Mouse (Mus musculus) ES-E14 (cell line): Measurements from ENCODE around the gene Nav2.

Experiments used
- CHD2 ChIP-seq: IDR thresholded peaks from 2 replicates; pipeline ENCODE4 v1.6.1; 2014; ENCODE audit warnings: mild to moderate bottlenecking, low read depth, low read length, inconsistent platforms
- HCFC1 ChIP-seq: IDR thresholded peaks from 2 replicates; pipeline ENCODE4 v1.6.1; 2012; ENCODE audit warnings: low read length, inconsistent platforms, borderline replicate concordance; ENCODE audit not compliant: insufficient read depth
- MAFK ChIP-seq: IDR thresholded peaks from 2 replicates; pipeline ENCODE4 v1.6.1; 2014; ENCODE audit warnings: mild to moderate bottlenecking, low read depth, low read length, inconsistent platforms; ENCODE audit not compliant: insufficient read depth
- ZC3H11A ChIP-seq: IDR thresholded peaks from 2 replicates; pipeline ENCODE4 v1.6.1; 2012; ENCODE audit warnings: low read depth, mild to moderate bottlenecking, inconsistent platforms, low read length, borderline replicate concordance

DNA sequence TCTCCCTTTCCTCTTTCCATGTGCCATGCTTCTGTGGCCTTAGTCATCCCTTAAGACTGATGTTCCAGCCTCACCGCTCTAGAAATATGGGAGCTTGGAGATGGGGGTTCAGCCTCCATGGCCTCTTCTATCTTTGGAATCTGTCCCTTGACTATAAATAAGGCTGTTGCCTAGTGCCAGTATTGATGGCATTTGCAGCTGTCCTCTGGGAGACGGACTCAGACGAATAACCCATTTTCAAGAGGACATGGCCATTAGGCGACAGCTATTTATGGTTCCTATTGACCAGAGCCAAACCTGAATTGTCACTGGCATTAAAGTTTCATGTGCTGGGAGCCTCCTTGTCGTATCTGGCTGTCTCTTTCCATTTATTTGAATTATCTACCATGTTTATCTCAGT lies 425.6 kb downstream of the Nav2 start:
- no peak for TF ChIP-seq MAFK
- TF ChIP-seq HCFC1, result no peak
- no peak for TF ChIP-seq CHD2
- TF ChIP-seq ZC3H11A, result no peak
